Mouse (Mus musculus) NIH3T3 (cell line): ENCODE data around the gene Snx10.

Experiments
- DNase-seq: peaks from one replicate; pipeline ENCODE4 v3.0.0-alpha.2; 2012; ENCODE audit warnings: low read depth

The Snx10 gene

GRCm38 (mm10) chr6:51533467-51534200 lies 9.9 kb downstream of the Snx10 start:
- peak; percentile 29 for DNase-seq

- no peak for DNase-seq
These were observed 11.9 kb downstream of the Snx10 start for GRCm38 (mm10) chr6:51535571-51535970.

DNA sequence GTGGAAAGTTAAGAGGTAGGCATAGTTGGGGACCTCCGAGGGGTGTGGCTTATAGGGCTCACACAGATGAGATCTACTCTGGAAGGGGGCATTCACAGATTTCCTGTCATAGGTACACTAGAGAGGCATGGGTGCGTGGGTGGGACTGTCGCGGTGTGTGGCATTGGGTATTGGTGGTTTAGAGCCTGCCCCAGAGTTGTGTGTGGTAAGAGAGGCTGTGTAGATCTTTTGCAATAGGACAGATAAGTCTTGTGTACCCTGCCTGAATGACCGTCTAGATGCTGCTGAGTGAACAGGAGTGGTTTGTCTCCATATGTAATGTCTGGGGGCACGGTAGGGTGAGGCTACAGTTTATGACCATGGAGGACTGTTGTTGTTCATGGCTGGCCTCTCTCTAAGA lies 16.8 kb downstream of the Snx10 start:
- DNase-seq: no peak

DNA sequence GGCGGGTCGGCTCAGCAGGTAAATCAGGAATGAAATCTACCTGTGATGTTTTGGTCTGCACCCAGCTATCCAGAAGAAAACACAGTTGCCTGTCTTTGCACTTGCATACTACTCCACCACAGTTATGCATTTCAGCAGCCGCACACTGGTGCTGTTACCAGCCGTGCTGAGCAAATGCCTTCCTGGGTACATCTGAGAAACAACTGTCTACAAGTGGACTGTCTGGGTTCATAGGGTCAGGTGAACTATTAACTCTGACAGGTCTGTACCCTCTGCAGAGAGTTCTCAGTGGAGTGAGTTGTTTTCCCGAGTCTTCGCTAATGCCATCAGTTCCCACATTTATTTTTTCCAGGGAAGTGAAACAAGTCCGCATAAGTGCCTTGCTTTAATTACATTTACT lies 17.7 kb downstream of the Snx10 start:
- no peak for DNase-seq

DNA sequence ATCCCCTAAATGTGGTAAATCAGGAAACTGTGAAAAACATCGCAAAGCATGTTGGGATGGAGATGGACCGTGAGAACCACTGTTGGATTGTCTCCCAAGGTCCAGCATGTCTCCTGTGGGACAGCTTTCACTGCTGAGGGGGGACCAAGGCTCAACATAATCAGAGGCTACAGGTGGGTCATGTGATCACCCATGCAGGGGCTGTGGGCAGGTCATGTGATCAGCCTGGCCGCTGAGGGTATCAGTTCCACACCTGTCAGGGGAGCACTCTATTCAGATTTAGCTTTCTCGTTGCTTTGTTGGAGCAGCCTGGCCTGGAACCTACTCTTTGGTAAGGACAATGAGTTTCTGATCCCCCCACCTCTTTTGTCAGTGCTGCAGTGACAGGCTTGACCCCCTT lies 18.4 kb downstream of the Snx10 start:
- DNase-seq: no peak

DNA sequence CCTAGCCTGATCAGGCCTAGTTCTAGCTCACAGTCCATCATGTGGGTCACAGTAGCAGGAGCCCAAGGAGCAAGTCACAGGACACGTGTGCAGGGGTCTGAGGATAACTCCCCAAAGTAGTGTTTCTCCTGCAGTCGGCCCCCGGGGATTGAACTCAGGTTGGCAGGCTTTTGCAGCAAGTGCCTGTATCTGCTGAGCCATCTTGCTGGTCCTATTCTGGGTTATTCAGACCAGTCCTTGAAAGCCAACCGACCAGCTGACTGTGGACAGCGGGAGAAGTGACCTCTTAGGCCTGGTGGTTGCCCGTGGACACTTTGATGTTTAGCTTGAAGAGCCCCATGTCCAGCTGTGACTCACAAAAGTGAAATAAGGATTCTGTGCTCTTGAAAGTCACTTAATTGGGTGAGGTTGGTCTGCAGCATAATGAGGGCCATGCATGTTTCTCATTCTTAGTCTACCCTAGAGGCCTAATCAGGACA lies 20.0 kb downstream of the Snx10 start:
- peak; percentile 31 for DNase-seq

GRCm38 (mm10) chr6:51544118-51544681 lies 20.5 kb downstream of the Snx10 start:
- DNase-seq: peak; percentile 82

DNA sequence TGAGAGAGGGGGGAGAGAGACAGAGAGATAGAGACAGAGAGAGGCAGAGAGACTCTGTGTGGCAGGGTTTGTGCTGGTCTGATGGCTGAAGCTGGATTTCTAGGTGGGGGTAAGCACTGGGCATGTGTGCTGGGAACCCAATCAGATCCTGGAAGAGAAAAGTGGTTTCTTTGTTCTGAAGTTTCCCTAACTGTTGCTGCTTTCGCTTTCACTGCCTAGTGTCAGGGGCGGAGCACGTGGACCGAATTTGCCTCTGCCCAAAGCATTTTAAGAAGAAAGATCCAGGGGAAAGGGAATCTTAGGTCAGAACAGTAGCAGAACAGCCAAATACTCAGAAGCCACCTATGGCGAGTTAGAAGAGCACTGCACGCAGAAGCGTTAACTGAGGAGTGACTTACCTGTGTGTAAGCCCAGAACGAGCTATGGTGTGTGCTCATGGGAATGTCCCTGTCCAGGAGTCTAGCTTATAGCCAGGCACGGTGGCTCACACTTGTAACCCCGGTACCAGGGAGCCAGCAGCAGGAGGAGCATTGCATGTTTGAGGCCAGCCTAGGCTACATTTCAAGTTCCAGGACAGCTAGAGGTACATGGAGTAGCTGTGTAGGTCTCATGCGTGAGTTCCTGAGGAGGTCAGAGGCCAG lies 21.6 kb downstream of the Snx10 start:
- peak; percentile 86 for DNase-seq

DNA sequence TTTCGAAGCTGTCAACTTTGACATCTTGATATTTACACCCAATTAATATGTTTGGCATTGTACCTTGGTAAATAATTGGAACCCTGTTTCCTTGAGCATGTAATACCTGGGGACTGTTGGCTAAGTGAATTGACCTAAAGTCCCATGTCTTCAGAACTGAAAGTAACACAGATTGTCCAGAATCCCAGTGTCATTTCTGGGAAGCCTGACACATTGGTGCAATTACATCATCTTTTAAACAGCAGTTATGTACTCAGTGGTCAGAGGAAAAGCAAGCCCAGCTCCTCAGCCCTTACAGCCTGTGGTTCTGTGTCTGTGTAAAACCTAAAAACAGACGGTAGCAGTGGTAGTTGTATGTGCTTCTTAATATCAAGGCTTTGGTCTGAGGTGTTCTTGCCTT lies 22.4 kb downstream of the Snx10 start:
- DNase-seq: peak; percentile 53

DNA sequence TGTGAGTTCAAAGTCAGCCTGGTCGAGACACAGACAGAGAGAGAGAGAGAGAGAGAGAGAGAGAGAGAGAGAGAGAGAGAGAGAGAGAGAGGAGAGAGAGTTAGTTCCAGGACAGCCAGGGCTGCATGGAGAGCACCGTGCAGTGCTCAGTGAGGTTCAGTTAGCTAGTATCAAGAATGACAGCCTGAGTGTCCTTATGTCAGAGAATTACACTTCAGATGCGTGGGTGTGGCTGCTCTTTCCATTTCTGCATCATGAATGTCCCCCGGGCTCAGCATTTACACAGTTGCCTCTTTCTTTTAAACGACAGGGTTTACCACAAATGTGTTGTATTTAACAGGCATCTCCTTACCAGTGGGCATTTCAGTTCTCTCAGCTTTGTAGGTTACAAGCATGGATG lies 25.1 kb downstream of the Snx10 start:
- no peak for DNase-seq

- DNase-seq: no peak
These were observed 27.6 kb downstream of the Snx10 start for GRCm38 (mm10) chr6:51551267-51551802.

GRCm38 (mm10) chr6:51556562-51556961 lies 32.9 kb downstream of the Snx10 start:
- no peak for DNase-seq

DNA sequence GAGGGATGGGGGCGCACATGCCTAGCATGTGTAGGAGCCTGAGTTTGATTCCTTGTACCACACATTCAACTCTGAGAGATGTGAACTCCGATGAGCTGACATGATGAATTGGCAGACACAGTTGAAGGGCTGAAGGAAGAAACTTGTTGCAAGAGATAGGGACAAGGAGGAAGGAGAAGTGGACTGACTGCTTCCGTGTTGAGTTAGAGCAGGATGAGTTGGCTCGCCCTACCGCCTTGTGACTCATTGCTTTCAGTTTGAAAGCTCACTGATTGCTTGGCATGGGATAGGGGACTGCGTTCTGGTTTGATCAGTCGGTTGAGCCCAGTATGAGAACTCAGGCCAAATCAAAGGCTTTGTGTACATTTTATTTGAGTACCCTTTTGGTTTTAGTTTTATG lies 34.6 kb downstream of the Snx10 start:
- DNase-seq: peak; percentile 52

- DNase-seq: no peak
These were observed 43.3 kb downstream of the Snx10 start for GRCm38 (mm10) chr6:51566771-51567680.

GRCm38 (mm10) chr6:51569086-51569485 lies 45.4 kb downstream of the Snx10 start:
- no peak for DNase-seq

DNA sequence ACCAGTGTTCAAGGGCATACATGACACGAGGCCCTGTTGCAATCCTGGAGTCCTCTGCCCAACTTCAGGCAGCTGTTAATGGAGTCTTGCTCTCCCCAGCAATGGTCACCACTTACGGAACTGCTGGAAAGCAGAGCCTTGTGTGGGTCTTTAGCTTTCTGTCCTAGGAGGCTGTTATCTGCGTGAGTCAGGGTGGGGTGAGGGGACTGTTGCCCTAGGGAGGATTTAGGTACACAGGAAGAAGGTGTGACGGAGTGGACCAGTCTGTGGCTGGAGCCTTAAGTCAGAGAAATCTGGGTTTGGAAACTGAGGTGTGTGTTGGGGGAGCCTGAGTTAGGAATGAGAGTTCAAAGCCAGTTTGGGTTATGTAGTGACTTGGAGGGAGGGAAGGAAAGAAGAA lies 49.4 kb downstream of the Snx10 start:
- no peak for DNase-seq

- DNase-seq: no peak
These were observed 50.4 kb downstream of the Snx10 start for GRCm38 (mm10) chr6:51574132-51574531.

GRCm38 (mm10) chr6:51578415-51578814 lies 54.7 kb downstream of the Snx10 start:
- no peak for DNase-seq

- peak; percentile 96 for DNase-seq
These were observed 56.5 kb downstream of the Snx10 start for GRCm38 (mm10) chr6:51580040-51580680.

GRCm38 (mm10) chr6:51581418-51581817 lies 57.7 kb downstream of the Snx10 start:
- no peak for DNase-seq

GRCm38 (mm10) chr6:51582051-51582450 lies 58.4 kb downstream of the Snx10 start:
- no peak for DNase-seq
